Mouse (Mus musculus): ENCODE measurements around the gene Nrd1.
A peak's percentile ranks its signal among the peaks of the same experiment; 100 is the strongest.

Gene Nrd1

GRCm38 (mm10) chr4:109029857-109030256, 29.4 kb downstream of the Nrd1 start:
- no peak for DNase-seq

- no peak for DNase-seq
These were observed 29.8 kb downstream of the Nrd1 start for GRCm38 (mm10) chr4:109030266-109030665.

- DNase-seq: peak; percentile 57
These were observed 35.9 kb downstream of the Nrd1 start for GRCm38 (mm10) chr4:109036327-109036726.

GRCm38 (mm10) chr4:109042739-109043138, 42.3 kb downstream of the Nrd1 start:
- no peak for DNase-seq

GRCm38 (mm10) chr4:109043294-109043693, 42.8 kb downstream of the Nrd1 start:
- no peak for DNase-seq

GRCm38 (mm10) chr4:109043756-109044155, 43.3 kb downstream of the Nrd1 start:
- no peak for DNase-seq

- no peak for DNase-seq
These were observed 47.8 kb downstream of the Nrd1 start for GRCm38 (mm10) chr4:109048258-109048657.

GRCm38 (mm10) chr4:109052282-109052681, 51.8 kb downstream of the Nrd1 start:
- DNase-seq: no peak

GRCm38 (mm10) chr4:109054003-109054402, 53.5 kb downstream of the Nrd1 start:
- DNase-seq: no peak

GRCm38 (mm10) chr4:109056351-109056750, 55.9 kb downstream of the Nrd1 start:
- DNase-seq: no peak

- DNase-seq: no peak
These were observed 57.2 kb downstream of the Nrd1 start for GRCm38 (mm10) chr4:109057640-109058039.

- no peak for DNase-seq
These were observed 58.9 kb downstream of the Nrd1 start for GRCm38 (mm10) chr4:109059255-109059821.

GRCm38 (mm10) chr4:109064941-109065340, 64.5 kb downstream of the Nrd1 start:
- DNase-seq: no peak

- no peak for DNase-seq
These were observed 65.3 kb downstream of the Nrd1 start for GRCm38 (mm10) chr4:109065714-109066113.

- no peak for DNase-seq
These were observed 72.4 kb downstream of the Nrd1 start for GRCm38 (mm10) chr4:109072891-109073290.

GRCm38 (mm10) chr4:109073296-109073695, 72.8 kb downstream of the Nrd1 start:
- DNase-seq: no peak

- no peak for DNase-seq
These were observed 78.5 kb downstream of the Nrd1 start for GRCm38 (mm10) chr4:109078941-109079340.

- DNase-seq: peak; percentile 22
These were observed 79.2 kb downstream of the Nrd1 start for GRCm38 (mm10) chr4:109079676-109080075.

- peak; percentile 40 for DNase-seq
These were observed 79.7 kb downstream of the Nrd1 start for GRCm38 (mm10) chr4:109080118-109080517.

GRCm38 (mm10) chr4:109089171-109089570, 88.7 kb downstream of the Nrd1 start:
- DNase-seq: no peak

- DNase-seq: no peak
These were observed 89.5 kb downstream of the Nrd1 start for GRCm38 (mm10) chr4:109089999-109090398.

GRCm38 (mm10) chr4:109091241-109091777, 90.9 kb downstream of the Nrd1 start:
- DNase-seq: no peak

GRCm38 (mm10) chr4:109092344-109092743, 91.9 kb downstream of the Nrd1 start:
- DNase-seq: no peak

- no peak for DNase-seq
These were observed 93.8 kb downstream of the Nrd1 start for GRCm38 (mm10) chr4:109094269-109094668.

GRCm38 (mm10) chr4:109098861-109099260, 98.4 kb downstream of the Nrd1 start:
- no peak for DNase-seq
